Mouse (Mus musculus): ENCODE results near the gene Fscn2. TPM values are rescaled to one million over a fixed set of nuclear protein-coding genes. Genes with fewer than 3 reads are reported as not detected.

Fscn2 gene
- polyA plus RNA-seq, 1 experiment from 2014 or later: 0.61 TPM

- peaks cover 92% of the 10 kb centered on the region for H3K36me3 ChIP-seq
- 62% methylated on average over 13 of the region's 13 CpGs for WGBS
Observed at GRCm38 (mm10) chr11:120373025-120373424, 11.7 kb downstream of the Fscn2 start.

DNA sequence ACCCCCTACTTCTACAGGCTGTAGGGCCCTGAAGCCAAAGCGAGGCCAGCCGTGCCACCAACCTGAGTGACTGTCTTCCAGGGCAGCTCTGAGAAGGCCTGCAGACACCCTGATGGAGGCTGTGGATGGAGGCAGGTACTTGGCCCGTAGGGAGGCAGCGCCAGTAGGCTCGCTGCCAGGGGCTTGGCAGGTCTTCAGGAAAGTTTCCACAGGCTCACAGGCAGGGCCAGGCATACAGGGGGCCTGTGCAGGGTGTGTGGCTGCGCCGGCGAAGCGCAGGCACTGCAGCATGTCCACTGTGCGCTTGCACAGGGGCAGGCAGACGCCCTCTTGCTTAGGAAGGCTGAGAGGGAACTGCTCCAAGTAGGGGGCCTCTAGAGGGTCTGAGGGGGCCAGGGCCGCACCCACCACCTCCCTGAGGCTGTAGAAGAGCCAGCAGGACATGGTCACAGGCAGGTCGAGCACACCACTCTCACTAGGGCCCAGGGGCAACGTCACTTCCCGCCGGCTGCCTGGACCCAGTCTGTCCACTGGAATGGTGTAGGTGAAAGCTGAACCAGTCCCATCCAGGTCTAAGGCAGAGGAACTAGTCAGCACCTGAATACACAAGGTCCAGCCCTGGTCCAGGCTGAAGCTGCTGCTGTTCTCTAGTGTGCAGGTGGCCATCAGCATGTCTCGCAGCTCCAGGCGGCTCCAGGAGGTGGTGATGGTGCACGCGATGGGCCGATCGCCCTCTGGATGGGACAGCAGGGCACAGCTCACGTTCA lies 12.7 kb downstream of the Fscn2 start:
- no peak overlapping the region for H3K4me2 ChIP-seq (replicated peaks)
- peaks cover 84% of the 10 kb centered on the region for H3K36me3 ChIP-seq
- no peak for ATAC-seq (ENCODE audit: low FRiP score, low read depth)
- 0 out of 2 replicates have a peak overlapping the region, but pooled peaks have one; percentile 25 for H3K9ac ChIP-seq
- H3K9me3 ChIP-seq: no peaks in the 10 kb centered on the region
- no peak overlapping the region for H3K4me3 ChIP-seq
- H3K27me3 ChIP-seq: no peaks in the 10 kb centered on the region
- peaks cover 24% of the 10 kb centered on the region for H3K4me1 ChIP-seq
- WGBS: 91% methylated on average over 23 of the region's 23 CpGs
- no peak overlapping the region for H3K27ac ChIP-seq

More at GRCm38 (mm10) chr11:120373025-120373424, 11.7 kb downstream of the Fscn2 start:
- Histone ChIP-seq H3K27me3 (no peaks in the 10 kb centered on the region), H3K27ac (no peak overlapping the region), H3K4me2 (replicated peaks) (no peak overlapping the region), H3K9me3 (no peaks in the 10 kb centered on the region), H3K4me1 (peaks cover 22% of the 10 kb centered on the region), H3K4me3 (no peak overlapping the region), H3K9ac (no peak overlapping the region)
- ATAC-seq (ENCODE audit: low FRiP score, low read depth): no peak

- Histone ChIP-seq H3K27ac (no peak overlapping the region), H3K9me3 (no peaks in the 10 kb centered on the region), H3K27me3 (no peaks in the 10 kb centered on the region), H3K9ac (no peak overlapping the region), H3K4me2 (replicated peaks) (no peak overlapping the region), H3K4me3 (no peak overlapping the region), H3K4me1 (peaks cover 24% of the 10 kb centered on the region), H3K36me3 (peaks cover 75% of the 10 kb centered on the region)
- 90% methylated on average over 10 of the region's 10 CpGs for WGBS
- no peak for ATAC-seq (ENCODE audit: low FRiP score, low read depth)
Observed at GRCm38 (mm10) chr11:120375324-120375723, 14.0 kb downstream of the Fscn2 start.

DNA sequence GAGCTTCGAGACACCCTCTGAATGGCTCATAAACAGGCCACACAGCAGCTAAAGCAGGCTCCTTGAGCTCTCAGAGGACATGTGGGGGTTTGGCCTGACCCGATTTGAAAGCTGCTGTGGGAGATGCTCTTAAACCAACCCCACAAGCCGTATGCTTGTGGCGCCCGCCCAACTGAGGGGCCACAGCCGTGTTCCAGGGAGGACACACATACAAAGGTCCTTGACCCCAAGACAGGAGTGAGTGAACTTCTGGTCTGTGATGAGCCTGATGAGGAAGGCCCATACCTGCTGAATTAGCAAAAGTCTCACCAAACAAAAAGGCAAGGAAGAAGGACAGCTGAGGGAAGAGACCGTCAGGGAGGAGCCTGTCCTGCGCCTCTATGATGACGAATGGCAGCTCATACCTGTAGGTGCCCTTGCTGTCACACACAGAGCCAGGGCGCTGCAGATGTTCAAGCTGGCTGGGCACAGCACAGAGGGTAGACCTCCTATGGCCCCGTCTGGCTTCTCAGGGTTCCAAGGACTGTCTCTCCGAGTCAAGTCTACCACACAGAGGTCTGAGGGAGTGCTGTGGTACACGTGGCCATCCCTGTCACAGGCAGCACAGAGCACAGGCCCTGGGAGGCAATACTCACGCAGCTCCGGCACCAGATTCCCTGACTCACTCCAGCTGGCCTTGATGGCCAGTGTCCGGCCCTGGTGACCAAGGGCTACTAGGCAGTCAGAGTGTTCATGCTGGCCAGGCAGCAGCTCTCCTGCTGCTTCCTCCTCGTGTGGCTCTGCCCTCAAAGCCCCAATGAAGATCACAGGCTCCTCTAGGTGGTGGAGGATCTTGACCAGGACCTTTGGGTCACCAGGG lies 15.2 kb downstream of the Fscn2 start:
- peaks cover 75% of the 10 kb centered on the region for H3K36me3 ChIP-seq
- peaks cover 24% of the 10 kb centered on the region for H3K4me1 ChIP-seq
- no peaks in the 10 kb centered on the region for H3K27me3 ChIP-seq
- H3K4me3 ChIP-seq: no peak overlapping the region
- no peak for ATAC-seq (ENCODE audit: low FRiP score, low read depth)
- H3K9ac ChIP-seq: no peak overlapping the region
- WGBS: 89% methylated on average over 17 of the region's 17 CpGs
- H3K4me2 ChIP-seq (replicated peaks): no peak overlapping the region
- no peak overlapping the region for H3K27ac ChIP-seq
- no peaks in the 10 kb centered on the region for H3K9me3 ChIP-seq

DNA sequence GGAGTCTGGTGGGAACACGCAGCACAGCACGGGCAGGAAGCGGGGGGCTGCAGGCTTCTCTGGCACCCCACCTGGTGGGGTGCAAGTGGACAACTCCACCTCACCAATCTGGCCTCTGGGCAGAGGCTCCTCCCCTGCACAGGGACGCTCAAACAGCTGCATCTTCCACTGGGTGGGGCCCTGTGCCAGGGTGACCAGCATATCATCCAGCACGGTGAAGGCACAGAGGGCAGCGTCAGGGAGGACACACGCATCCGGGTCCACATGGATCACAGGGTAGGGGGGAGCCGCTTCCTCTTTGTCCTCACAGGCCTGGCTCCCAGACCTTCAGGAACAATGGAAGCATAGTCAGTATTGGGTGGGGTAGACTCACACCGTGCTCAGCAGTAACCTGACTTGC lies 16.0 kb downstream of the Fscn2 start:
- H3K4me3 ChIP-seq: peak overlapping the region; percentile 89
- peaks cover 24% of the 10 kb centered on the region for H3K4me1 ChIP-seq
- peaks cover 75% of the 10 kb centered on the region for H3K36me3 ChIP-seq
- H3K9ac ChIP-seq: peak overlapping the region; percentile 85
- 75% methylated on average over 10 of the region's 10 CpGs for WGBS
- peak overlapping the region; percentile 97 for H3K4me2 ChIP-seq (replicated peaks)
- ATAC-seq (ENCODE audit: low FRiP score, low read depth): no peak
- H3K27ac ChIP-seq: no peak overlapping the region
- H3K9me3 ChIP-seq: no peaks in the 10 kb centered on the region
- no peaks in the 10 kb centered on the region for H3K27me3 ChIP-seq

DNA sequence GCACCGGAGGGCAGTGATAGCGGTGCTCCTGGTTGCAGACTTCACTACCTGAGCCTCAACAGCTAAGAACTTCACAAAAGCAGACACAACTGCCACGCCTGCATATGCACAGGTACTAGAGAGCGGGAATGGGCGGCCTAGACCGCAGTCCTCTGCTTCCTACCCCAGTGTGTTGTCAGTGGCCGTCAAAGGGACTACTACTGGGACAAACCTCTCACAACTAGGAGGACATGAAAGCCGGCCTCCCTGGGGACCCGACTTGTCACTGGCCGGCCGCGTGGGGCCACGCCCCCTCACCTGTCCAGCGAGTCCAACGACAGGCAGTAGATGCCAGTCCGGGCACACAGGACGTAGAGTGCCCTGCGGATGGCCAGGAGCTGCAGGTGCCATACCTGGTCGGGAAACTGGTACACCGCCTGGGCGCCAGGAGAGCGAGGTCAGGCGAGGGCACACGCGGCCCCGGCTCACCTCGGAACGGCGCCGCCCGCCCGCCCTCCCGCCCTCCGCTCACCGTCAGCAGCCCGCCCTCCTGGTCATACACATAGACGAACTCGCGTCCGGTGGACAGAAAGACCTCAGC lies 16.8 kb downstream of the Fscn2 start:
- H3K36me3 ChIP-seq: peaks cover 75% of the 10 kb centered on the region
- peak overlapping the region; percentile 97 for H3K4me2 ChIP-seq (replicated peaks)
- H3K4me1 ChIP-seq: peaks cover 24% of the 10 kb centered on the region
- ATAC-seq (ENCODE audit: low FRiP score, low read depth): peak; percentile 6; the same call in 1 of the 2 replicates
- H3K4me3 ChIP-seq: peak overlapping the region; percentile 89
- H3K9ac ChIP-seq: peak overlapping the region; percentile 85
- WGBS: 4% methylated on average over 39 of the region's 40 CpGs
- H3K27me3 ChIP-seq: no peaks in the 10 kb centered on the region
- H3K27ac ChIP-seq: no peak overlapping the region
- H3K9me3 ChIP-seq: no peaks in the 10 kb centered on the region

- Histone ChIP-seq H3K4me3 (peak within 1 kb of the TSS; percentile 89), H3K4me2 (replicated peaks) (peak within 1 kb of the TSS; percentile 97), H3K9ac (peak within 1 kb of the TSS; percentile 85), H3K27me3 (no peaks in the 10 kb centered on the region), H3K4me1 (peaks cover 24% of the 10 kb centered on the region), H3K27ac (peak within 1 kb of the TSS; percentile 85), H3K9me3 (no peaks in the 10 kb centered on the region), H3K36me3 (peaks cover 75% of the 10 kb centered on the region)
- 6% methylated on average over 54 of the region's 54 CpGs for WGBS
- peak; percentile 84 for ATAC-seq (ENCODE audit: low FRiP score, low read depth)
Observed at GRCm38 (mm10) chr11:120378611-120379540, 17.5 kb downstream of the Fscn2 start, which contains the start of gene Faap100. Gene Faap100 (minus strand): TSS chr11:120378764.

DNA sequence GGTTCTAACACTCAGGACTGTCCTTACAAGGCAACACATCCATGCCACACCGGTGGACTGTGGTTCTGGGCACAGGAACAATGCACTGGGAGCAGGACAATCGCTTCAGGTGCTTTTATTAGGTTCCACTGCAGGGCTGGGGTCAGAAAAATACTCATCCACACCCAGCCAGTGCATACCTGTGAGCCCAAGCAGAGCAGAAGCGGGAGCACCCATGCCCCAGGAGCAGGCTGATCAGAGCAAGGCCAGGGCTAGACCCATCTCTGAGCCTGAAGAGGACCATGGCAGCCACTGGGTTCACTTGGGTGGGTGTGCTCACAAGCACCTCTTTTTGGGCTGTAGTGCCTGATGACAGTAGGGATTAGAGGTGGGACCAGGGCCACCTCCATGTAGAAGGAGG lies 18.9 kb downstream of the Fscn2 start:
- ATAC-seq (ENCODE audit: low FRiP score, low read depth): no peak
- H3K9ac ChIP-seq: no peak overlapping the region

GRCm38 (mm10) chr11:120381157-120381556 lies 19.8 kb downstream of the Fscn2 start:
- Histone ChIP-seq H3K27me3 (no peaks in the 10 kb centered on the region), H3K4me2 (replicated peaks) (no peak overlapping the region), H3K9ac (peak overlapping the region; percentile 25; the same call in 1 of the 2 replicates), H3K4me1 (peaks cover 21% of the 10 kb centered on the region), H3K4me3 (no peak overlapping the region), H3K27ac (no peak overlapping the region), H3K9me3 (no peaks in the 10 kb centered on the region), H3K36me3 (peaks cover 76% of the 10 kb centered on the region)
- no peak for ATAC-seq (ENCODE audit: low FRiP score, low read depth)
- 92% methylated on average over 4 of the region's 4 CpGs for WGBS

More for the DNA sequence above, 18.9 kb downstream of the Fscn2 start:
- no peaks in the 10 kb centered on the region for H3K9me3 ChIP-seq
- H3K36me3 ChIP-seq: peaks cover 75% of the 10 kb centered on the region
- H3K27me3 ChIP-seq: no peaks in the 10 kb centered on the region
- 94% methylated on average over 3 of the region's 3 CpGs for WGBS
- H3K4me2 ChIP-seq (replicated peaks): no peak overlapping the region
- peaks cover 21% of the 10 kb centered on the region for H3K4me1 ChIP-seq
- H3K4me3 ChIP-seq: no peak overlapping the region
- H3K27ac ChIP-seq: no peak overlapping the region

GRCm38 (mm10) chr11:120382509-120382908 lies 21.2 kb downstream of the Fscn2 start:
- Histone ChIP-seq H3K9ac (no peak overlapping the region), H3K4me1 (peaks cover 14% of the 10 kb centered on the region), H3K4me2 (replicated peaks) (no peak overlapping the region), H3K27me3 (no peaks in the 10 kb centered on the region), H3K27ac (no peak overlapping the region), H3K9me3 (no peaks in the 10 kb centered on the region), H3K36me3 (peaks cover 74% of the 10 kb centered on the region), H3K4me3 (no peak overlapping the region)
- WGBS: 94% methylated on average over 9 of the region's 9 CpGs
- no peak for ATAC-seq (ENCODE audit: low FRiP score, low read depth)

- no peak overlapping the region for H3K4me3 ChIP-seq
- no peak overlapping the region for H3K27ac ChIP-seq
- ATAC-seq (ENCODE audit: low FRiP score, low read depth): no peak
- no peak overlapping the region for H3K4me2 ChIP-seq (replicated peaks)
- peaks cover 81% of the 10 kb centered on the region for H3K36me3 ChIP-seq
- no peak overlapping the region for H3K9ac ChIP-seq
- no peaks in the 10 kb centered on the region for H3K27me3 ChIP-seq
- no peaks in the 10 kb centered on the region for H3K4me1 ChIP-seq
- no peaks in the 10 kb centered on the region for H3K9me3 ChIP-seq
- WGBS: 93% methylated on average over 6 of the region's 6 CpGs
Observed at GRCm38 (mm10) chr11:120386632-120387031, 25.3 kb downstream of the Fscn2 start.

Measured in limb, embryonic 13.5 days (tissue).